Mouse (Mus musculus): Measurements from ENCODE around the gene Pibf1.

The Pibf1 gene

GRCm38 (mm10) chr14:99266749-99267148 lies 167.5 kb downstream of the Pibf1 start:
- no peak for DNase-seq (ENCODE audit: low spot score in 2 of 2)

DNA sequence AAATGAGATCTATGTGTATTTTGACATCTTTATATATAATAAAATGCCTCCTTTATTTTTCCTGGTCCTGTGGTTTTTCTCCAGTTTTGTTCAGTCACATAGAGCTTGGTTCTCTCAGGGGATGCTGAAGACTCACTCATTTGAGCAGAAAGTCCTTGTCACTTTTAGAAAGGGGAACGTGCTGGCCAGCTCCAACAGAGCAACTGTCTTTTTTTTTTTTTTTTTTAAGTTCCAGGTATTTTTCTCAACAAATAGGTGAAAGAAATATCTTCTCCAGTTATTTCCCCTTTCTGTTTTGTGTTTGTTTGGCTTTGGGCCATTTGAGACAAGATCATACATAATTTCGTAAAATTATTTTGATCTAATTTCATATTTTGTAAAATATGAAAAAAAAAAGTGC lies 174.8 kb downstream of the Pibf1 start:
- no peak for DNase-seq (ENCODE audit: low spot score in 2 of 2)

DNA sequence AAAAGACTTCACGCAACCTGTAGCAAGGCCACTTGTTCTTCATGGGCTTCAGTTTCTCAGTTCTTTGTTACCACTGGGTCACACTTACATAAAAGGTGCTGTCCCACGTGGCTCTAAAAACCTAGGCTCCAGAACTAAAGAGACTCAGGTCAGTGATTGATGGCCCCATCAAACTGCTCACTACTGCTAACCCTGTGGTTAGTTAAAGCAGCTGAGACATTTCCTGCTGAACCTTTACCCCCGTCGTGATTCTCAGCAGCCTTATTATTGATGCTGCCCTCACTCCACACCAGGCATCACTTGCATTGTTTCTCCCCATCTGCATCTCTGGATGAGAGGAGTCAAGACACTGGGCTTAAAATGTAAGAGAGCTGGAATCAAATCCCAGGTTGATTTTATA lies 176.6 kb downstream of the Pibf1 start:
- no peak for DNase-seq (ENCODE audit: low spot score in 2 of 2)

DNA sequence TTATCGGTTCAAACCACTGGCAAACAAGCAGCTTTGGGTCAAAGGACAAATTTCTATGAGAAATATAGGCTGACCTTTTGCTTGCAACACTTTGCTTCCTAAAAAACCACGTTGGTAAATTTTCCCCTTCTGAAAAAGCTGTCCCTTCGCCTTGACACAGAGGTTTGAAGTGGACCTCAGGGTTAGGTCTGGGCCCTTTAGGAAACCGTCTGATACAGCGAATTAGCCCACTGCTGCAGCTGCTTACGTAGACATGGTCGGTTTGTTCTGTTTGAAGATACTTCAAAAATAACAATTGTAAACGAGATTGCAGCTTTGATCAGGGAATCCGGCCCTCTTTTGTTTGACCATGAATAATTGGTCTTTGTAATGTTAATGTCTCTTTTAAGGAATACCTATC lies 179.1 kb downstream of the Pibf1 start:
- DNase-seq (ENCODE audit: low spot score in 2 of 2): no peak

GRCm38 (mm10) chr14:99278763-99279486 lies 179.7 kb downstream of the Pibf1 start:
- DNase-seq (ENCODE audit: low spot score in 2 of 2): no peak

DNA sequence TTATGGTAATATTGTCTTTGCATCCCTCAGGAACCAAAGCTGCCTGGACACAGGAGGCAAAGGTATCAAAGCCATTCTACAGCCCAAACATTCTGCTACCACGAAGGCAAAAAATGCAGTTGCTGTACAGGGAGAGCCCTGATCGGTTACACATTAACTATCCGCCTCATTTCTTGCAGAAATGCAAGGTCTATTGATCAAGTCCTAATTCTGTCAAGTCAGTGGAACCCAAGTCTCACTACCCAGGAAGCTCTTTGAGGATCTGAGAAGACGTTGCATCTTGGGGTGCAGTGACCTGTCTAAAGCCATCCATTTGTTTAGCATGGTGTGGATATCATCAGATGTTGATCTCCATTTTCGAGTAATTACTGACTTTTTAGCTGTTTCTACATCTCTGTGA lies 181.2 kb downstream of the Pibf1 start:
- no peak for DNase-seq (ENCODE audit: low spot score in 2 of 2)

GRCm38 (mm10) chr14:99280825-99281433 lies 181.7 kb downstream of the Pibf1 start:
- no peak for DNase-seq (ENCODE audit: low spot score in 2 of 2)

GRCm38 (mm10) chr14:99285486-99285885 lies 186.3 kb downstream of the Pibf1 start:
- DNase-seq (ENCODE audit: low spot score in 2 of 2): no peak

- DNase-seq (ENCODE audit: low spot score in 2 of 2): no peak
Measured at GRCm38 (mm10) chr14:99292176-99292575, 193.0 kb downstream of the Pibf1 start.

DNA sequence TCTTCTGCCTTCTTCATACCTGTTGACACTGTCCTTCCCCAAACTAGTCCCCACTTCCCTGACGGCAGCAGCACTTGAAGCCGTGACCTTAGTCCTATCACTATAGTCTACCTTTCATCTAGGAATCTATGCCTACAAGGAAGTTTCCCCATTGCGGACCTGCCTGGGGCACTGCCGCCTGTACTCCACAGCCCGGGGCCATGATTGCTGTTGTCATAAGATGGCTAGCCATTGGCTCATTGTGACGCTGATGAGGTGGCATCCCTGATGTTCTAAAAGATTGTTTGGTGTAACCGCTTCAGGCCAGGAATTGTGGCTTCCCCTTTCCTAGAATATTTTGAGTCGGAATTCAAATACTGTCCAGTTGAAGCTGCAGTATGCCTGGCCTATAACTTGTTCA lies 195.2 kb downstream of the Pibf1 start:
- DNase-seq (ENCODE audit: low spot score in 2 of 2): no peak

- no peak for DNase-seq (ENCODE audit: low spot score in 2 of 2)
Measured at GRCm38 (mm10) chr14:99295606-99296341, 196.6 kb downstream of the Pibf1 start.

- DNase-seq (ENCODE audit: low spot score in 2 of 2): peak; percentile 66 to 70
Measured at GRCm38 (mm10) chr14:99298385-99299021, 199.3 kb downstream of the Pibf1 start, which contains the start of gene Klf5. Klf5 (plus strand) TSS chr14:99298691.

GRCm38 (mm10) chr14:99299022-99299481 lies 199.8 kb downstream of the Pibf1 start:
- DNase-seq (ENCODE audit: low spot score in 2 of 2): peak in 1 of 2 experiments; percentile 17

DNA sequence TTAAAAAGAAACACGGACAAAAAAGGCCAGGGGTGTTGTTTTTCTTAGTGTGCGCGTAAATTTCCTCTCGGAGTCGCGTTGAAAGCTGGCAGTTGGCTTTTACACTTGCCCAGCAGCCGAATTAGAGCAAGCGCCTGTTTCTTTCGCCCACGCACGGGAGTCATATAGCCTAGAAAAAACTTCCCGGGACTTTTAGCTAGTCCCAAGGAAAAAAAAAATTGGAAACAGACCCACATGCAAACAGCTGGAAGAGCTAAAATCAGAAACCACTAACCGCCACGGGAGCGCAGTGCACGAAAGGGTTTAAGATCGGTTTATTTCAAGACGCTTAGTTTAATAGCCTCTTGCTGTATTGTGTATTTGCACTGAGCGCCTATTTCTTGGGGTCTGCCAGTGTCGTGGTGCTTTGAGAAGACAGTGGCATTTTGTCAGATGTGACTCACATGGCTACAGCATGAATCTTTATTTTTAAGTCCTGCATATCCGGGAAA lies 200.5 kb downstream of the Pibf1 start:
- no peak for DNase-seq (ENCODE audit: low spot score in 2 of 2)

- DNase-seq (ENCODE audit: low spot score in 2 of 2): no peak
Measured at GRCm38 (mm10) chr14:99301472-99301871, 202.2 kb downstream of the Pibf1 start.
